8 mouse cellular contexts compared by ENCODE assay signal in genomic region chrX:94689593-94689992, GRCm38 (mm10). TPM values are rescaled to one million over a fixed set of nuclear protein-coding genes. Genes with fewer than 3 reads are reported as not detected.
DNase-seq lines count a peak whose midpoint lies in the region; ATAC-seq and TF ChIP-seq lines count a peak whose summit lies in the region.
"Not testable (repeated sequence)": the region's sequence is repeated elsewhere in the genome, so short reads cannot be mapped to it uniquely, and the experiment has no call there.

No protein-coding gene starts in this region.

- TF ChIP-seq CTCF in Patski (IDR thresholded peaks at IDR 0.05), result peak; percentile 18
- TF ChIP-seq CTCF in left cerebral cortex, adult 2 months (IDR thresholded peaks at IDR 0.05), result peak; percentile 20

- CTCF ChIA-PET in Patski (lab: Charles Lee), result not testable (repeated sequence)

- not testable (repeated sequence) for H3K27ac ChIP-seq in forebrain, embryonic 14.5 days (ENCODE audit: low read depth, low read length); intestine, embryonic 16.5 days (ENCODE audit: low read length); left cerebral cortex, adult 2 months; neural tube, embryonic 14.5 days (ENCODE audit: low read depth, low read length)

- DNase-seq in Patski (ENCODE audit: low read depth, low spot score); forebrain, embryonic 14.5 days (ENCODE audit: low spot score); left cerebral cortex, adult 2 months (ENCODE audit: extremely low spot score in 1 of 2, low spot score in 2 of 2): not testable (repeated sequence)
- DNase-seq in cerebellum, adult 8-10 months, result peak; percentile 18
- DNase-seq in heart, postnatal 10 days, result peak; percentile 2 to 17

- ATAC-seq in Patski, result peak; percentile 60
- ATAC-seq in forebrain, embryonic 14.5 days, result peak; percentile 85
- peak; percentile 71 for ATAC-seq in intestine, embryonic 16.5 days
- ATAC-seq in megakaryocyte progenitor cell, adult 5-6 weeks (replicated peaks; ENCODE audit: poor library complexity), result peak; percentile 97
- peak; percentile 92 for ATAC-seq in neural tube, embryonic 14.5 days (ENCODE audit: low read depth)

- not testable (repeated sequence) for H3K9me3 ChIP-seq in forebrain, embryonic 14.5 days (replicated peaks; ENCODE audit: control insufficient read depth, low read length); intestine, embryonic 16.5 days (ENCODE audit: control insufficient read depth, low read length); neural tube, embryonic 14.5 days (ENCODE audit: control insufficient read depth, low read length)

- H3K4me1 ChIP-seq in forebrain, embryonic 14.5 days (ENCODE audit: control insufficient read depth, insufficient read depth, low read length); intestine, embryonic 16.5 days (ENCODE audit: control insufficient read depth, insufficient read depth, low read length); neural tube, embryonic 14.5 days (ENCODE audit: control insufficient read depth, insufficient read depth, low read length): not testable (repeated sequence)

- POLR2A ChIA-PET in Patski (lab: Charles Lee), result not testable (repeated sequence)

- not testable (repeated sequence) for H3K4me2 ChIP-seq in forebrain, embryonic 14.5 days (ENCODE audit: low read length); intestine, embryonic 16.5 days (ENCODE audit: low read depth, low read length); neural tube, embryonic 14.5 days (ENCODE audit: low read depth, low read length)

- intact Hi-C loops in heart, postnatal 10 days (cut with DNase I); left cerebral cortex, adult 2 months (cut with DNase I): not testable (repeated sequence)

- H3K4me3 ChIP-seq in forebrain, embryonic 14.5 days (ENCODE audit: low read depth, low read length); intestine, embryonic 16.5 days (ENCODE audit: low read length); left cerebral cortex, adult 2 months; neural tube, embryonic 14.5 days (ENCODE audit: low read depth, low read length): not testable (repeated sequence)

- not testable (repeated sequence) for H3K36me3 ChIP-seq in forebrain, embryonic 14.5 days (ENCODE audit: control insufficient read depth, insufficient read depth, low read length); intestine, embryonic 16.5 days (ENCODE audit: control insufficient read depth, insufficient read depth, low read length); neural tube, embryonic 14.5 days (ENCODE audit: control insufficient read depth, insufficient read depth, low read length)

- WGBS in forebrain, embryonic 14.5 days, result 80% methylated on average over 5 of the region's 5 CpGs
- 91% methylated on average over 4 of the region's 5 CpGs for WGBS in intestine, embryonic 16.5 days
- WGBS in neural tube, embryonic 14.5 days, result 79% methylated on average over 5 of the region's 5 CpGs

- in situ Hi-C loops in Patski (cut with MboI; ENCODE audit: low pct_unique_long_range_greater_than_20kb), result not testable (repeated sequence)

- not testable (repeated sequence) for H3K27me3 ChIP-seq in Patski; forebrain, embryonic 14.5 days (replicated peaks; ENCODE audit: control insufficient read depth, insufficient read depth, low read length); intestine, embryonic 16.5 days (replicated peaks; ENCODE audit: control insufficient read depth, insufficient read depth, low read length); neural tube, embryonic 14.5 days (ENCODE audit: control insufficient read depth, insufficient read depth, low read length)

- not testable (repeated sequence) for H3K9ac ChIP-seq in forebrain, embryonic 14.5 days (ENCODE audit: low read length); intestine, embryonic 16.5 days (ENCODE audit: low read depth, low read length); neural tube, embryonic 14.5 days (replicated peaks; ENCODE audit: low read depth, low read length)

RNA-seq across cellular contexts. Expression of gene Zxdb, which starts 34.8 kb away (rescaled TPM):
- polyA plus RNA-seq in Patski (2021), result 7.0 TPM
- polyA plus RNA-seq in forebrain, embryonic 14.5 days (2014; fragmentation: Nextera tagmentation; extraction: Ambion mirVana), result 2.7 TPM in 2 replicates
- 1 to 10 TPM; 6.2 to 6.9 TPM for total RNA-seq in heart, postnatal 10 days (2021)
- 0.80 and 0.93 TPM in 2 replicates for polyA plus RNA-seq in intestine, embryonic 16.5 days (2015; fragmentation: Nextera tagmentation; extraction: Ambion mirVana)
- total RNA-seq in left cerebral cortex, adult 2 months (2021), result 10 to 100 TPM; 21.8 to 23.7 TPM
- total RNA-seq in megakaryocyte progenitor cell, adult 5-6 weeks (2015), result 7.5 and 8.5 TPM in 2 replicates
- 5.1 and 7.2 TPM in 2 replicates for total RNA-seq in megakaryocyte progenitor cell, adult 5-6 weeks (2017)
- polyA plus RNA-seq in neural tube, embryonic 14.5 days (2014; fragmentation: Nextera tagmentation; extraction: Ambion mirVana), result 3.3 and 3.8 TPM in 2 replicates

RNA-seq across cellular contexts. Expression of gene Gspt2, which starts 53.7 kb away (rescaled TPM):
- 2.2 TPM for polyA plus RNA-seq in Patski (2021)
- 10.3 and 12.1 TPM in 2 replicates for polyA plus RNA-seq in forebrain, embryonic 14.5 days (2014; fragmentation: Nextera tagmentation; extraction: Ambion mirVana)
- 1 to 10 TPM; 1.2 to 1.4 TPM for total RNA-seq in heart, postnatal 10 days (2021)
- polyA plus RNA-seq in intestine, embryonic 16.5 days (2015; fragmentation: Nextera tagmentation; extraction: Ambion mirVana), result 3.1 and 3.9 TPM in 2 replicates
- 10 to 100 TPM; 35.6 TPM for total RNA-seq in left cerebral cortex, adult 2 months (2021)
- 11.9 and 13.1 TPM in 2 replicates for total RNA-seq in megakaryocyte progenitor cell, adult 5-6 weeks (2015)
- total RNA-seq in megakaryocyte progenitor cell, adult 5-6 weeks (2017), result 10.5 and 13.9 TPM in 2 replicates
- polyA plus RNA-seq in neural tube, embryonic 14.5 days (2014; fragmentation: Nextera tagmentation; extraction: Ambion mirVana), result 22.3 and 22.7 TPM in 2 replicates
